Mouse (Mus musculus): ENCODE data around the gene Parn.

Gene Parn

DNA sequence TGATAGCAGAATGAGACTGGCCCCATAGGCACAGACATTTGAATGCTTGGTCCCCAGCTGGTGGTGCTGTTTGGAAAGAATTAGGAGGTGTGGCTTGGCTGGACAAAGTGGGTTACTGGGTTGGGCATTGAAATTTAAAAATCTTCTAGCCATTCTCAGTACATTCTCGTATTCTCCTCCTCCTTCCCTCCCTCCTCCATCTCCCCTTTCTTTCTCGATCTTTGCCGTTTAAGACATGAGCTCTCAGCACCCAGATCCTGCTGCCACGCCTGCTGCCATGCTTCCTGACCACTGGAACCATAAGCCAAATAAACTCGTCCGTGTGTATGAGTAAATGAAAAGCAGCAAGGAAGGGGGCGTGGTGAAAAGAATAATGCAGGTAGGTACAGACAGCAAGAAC is 111.5 kb downstream of the Parn start:
- no peak for DNase-seq (ENCODE audit: low spot score)

DNA sequence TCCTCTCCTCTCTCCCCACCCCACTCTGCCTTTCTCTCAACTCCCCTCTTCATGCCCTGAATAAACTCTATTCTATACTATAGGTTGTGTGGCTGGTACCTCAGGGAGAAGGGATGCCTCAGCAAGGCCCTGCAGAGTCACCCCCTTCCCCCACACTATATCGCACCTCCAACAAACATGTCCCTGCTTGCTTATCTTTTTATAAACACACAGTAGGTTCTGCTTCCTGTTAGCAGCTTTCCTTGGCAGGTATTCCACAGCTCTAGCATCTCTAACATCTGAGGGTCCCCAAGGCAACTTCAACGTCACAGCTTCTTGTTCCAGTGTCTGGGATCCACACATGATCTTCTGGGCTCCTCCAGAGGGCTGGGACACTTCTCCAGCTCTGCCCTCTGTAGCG is 117.3 kb downstream of the Parn start:
- no peak for DNase-seq (ENCODE audit: low spot score)

DNA sequence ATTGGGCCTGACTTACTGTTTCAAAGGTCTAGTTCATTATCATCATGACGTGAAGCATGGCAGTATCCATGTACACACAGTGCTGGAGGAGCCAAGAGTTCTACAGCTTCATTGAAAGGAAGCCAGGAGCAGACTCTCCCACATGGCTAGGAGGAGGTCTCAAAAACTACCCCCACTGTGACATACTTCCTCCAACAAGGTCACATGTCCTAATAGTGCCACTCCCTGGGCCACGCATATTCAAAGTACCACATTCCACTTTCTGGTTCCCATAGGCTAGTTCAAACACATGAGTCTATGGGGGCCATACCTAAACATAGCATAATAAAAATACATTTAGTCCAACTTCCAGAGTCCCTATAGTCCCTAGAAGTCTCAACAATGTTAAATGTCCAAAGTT is 118.0 kb downstream of the Parn start:
- DNase-seq (ENCODE audit: low spot score), result no peak

DNA sequence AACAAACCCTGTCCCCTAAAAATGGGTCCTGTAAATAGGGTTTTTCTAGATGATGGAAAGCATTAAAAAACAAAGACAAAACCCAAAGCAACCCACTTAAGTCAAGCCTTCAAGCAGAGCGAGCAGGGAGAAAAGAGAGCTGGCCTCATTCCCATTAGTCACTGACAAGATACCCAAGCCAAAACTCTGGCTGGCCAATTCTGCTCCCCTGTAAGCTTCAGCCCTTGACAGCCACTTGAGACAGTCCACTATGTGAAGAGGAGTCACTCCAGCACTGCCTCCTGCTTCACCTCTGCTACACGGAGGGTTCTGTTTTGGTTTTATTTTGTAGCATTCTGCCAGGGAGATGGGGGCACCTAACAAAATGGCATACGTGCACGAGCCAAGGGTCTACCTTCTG is 126.2 kb downstream of the Parn start:
- no peak for DNase-seq (ENCODE audit: low spot score)

DNA sequence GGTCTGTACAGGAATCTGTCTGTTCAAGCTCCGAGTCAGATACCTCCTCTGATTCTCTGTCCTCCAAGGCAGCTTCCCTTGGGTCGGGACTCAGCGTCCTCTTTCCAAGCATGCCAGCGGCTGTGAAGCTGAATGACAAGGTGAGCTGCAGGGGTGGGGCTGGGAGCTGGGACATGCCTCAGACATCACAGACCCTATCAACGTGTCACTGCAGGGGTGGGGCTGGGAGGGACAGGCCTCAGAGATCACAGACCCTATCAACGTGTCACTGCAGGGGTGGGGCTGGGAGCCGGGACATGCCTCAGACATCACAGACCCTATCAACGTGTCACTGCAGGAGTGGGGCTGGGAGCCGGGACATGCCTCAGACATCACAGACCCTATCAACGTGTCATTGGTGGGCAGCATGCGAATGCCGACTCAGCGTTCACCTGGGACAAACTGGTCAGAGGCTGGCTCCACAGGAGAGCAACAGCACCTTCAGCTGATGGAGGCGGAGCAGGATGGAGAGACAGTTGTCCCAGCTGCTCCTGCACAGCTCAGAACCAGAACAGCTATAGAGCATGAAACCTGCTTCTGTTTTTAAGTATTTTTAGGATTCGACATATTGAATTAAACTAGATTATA is 126.7 kb downstream of the Parn start:
- no peak for DNase-seq (ENCODE audit: low spot score)

DNA sequence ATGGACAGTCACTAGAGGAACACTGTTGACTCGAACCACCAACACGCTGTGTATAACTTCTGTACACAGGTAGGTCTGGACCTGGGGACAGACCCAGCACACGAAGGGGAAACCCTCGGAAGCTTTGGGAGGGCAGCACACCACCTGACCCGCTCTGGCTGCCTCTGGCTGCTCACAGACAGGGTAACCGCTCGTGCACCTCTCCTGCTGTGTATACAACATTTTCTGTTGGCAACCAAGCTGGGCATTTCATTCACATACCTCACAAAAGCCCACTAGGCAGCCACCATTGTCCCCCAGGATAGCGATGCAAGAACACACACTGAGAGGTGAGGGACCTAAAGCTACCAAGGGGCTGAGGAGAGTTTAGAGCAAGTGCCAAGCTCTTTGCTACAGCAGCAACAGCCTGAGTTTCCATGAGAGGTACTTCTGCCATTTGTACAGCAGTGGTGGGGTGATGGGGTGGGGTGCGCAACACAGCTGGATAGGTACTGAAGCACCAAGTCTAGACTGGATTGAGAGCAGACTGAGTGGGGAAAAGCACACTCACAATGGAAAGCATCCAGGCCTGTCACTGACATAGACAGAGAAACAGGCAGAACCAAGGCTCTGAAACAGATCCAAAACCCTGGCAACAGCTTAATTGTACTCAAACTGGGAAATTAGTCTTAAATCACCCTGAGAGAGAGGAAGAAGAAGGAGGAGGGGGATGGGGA is 128.9 kb downstream of the Parn start:
- DNase-seq (ENCODE audit: low spot score), result no peak

DNA sequence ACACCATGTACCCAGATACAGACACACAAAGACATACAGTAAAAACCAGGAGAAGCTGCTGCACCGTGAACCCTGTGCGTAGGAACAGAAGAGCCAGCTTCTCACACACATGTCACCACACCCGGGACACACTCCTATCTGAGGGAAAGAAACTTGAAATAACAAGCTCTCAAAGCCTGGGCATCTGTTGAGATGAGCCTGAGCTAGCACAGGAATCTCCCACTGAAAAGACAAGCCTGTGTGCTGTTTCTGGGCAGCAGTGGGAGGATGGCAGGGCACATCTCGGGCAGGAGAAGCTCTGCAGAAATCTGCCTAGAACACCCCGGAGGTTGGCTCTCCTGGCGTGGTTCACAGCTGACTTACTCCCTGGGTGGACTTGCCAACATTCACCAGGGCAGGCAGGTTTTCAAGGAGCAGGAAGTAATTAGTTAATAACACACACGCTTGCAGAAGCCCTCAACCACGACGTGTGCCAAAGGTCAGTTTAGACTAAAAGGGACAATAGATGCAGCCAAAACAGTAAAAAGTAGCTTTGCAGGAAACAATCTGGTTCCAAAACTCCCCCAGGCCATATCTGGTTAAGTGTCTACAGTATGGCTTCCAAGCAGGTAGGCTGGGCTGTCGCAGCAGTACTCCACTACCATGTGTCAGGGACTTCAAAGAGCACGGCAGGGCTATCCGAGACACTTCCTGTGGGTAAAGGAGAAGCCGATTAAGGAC is 129.6 kb downstream of the Parn start:
- peak; percentile 32 for DNase-seq (ENCODE audit: low spot score)

DNA sequence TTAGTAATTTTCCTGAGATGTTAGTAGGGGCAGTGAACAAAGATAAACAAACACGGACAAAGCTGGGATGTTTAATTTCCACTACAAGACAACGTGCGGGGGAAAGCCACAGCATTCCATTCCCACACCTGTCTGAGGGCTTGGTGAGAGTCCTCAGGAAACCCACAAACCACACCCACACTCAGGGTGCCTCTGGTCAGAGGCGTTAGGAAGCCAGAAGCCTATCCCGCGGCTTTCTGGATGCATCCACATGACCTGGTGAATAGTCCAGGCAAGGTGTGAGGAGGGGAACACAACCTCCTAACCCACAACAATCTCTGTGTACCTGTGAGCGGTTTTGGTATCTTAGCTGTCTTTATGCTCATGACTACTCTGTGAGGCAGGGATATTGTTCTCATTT is 131.6 kb downstream of the Parn start:
- DNase-seq (ENCODE audit: low spot score), result no peak

DNA sequence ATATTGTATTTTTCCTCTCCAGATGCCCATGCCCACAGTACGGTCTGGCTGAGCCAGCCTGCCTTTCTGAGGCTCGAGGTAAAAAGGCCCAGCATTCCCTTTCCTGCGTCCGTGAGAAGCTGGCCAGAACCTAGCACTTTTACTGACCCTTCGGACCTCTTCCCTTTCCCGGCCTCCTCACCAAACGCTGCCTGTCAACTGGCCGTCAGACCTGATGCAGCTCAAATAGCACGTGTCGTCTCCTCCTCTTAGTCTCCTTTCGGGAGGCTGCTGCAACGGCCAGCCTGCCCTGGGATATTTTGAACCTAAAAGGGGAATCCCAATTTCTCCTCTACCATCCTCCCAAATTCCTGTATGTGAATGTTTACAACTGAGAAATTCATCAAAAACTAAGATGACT is 132.1 kb downstream of the Parn start:
- no peak for DNase-seq (ENCODE audit: low spot score)

DNA sequence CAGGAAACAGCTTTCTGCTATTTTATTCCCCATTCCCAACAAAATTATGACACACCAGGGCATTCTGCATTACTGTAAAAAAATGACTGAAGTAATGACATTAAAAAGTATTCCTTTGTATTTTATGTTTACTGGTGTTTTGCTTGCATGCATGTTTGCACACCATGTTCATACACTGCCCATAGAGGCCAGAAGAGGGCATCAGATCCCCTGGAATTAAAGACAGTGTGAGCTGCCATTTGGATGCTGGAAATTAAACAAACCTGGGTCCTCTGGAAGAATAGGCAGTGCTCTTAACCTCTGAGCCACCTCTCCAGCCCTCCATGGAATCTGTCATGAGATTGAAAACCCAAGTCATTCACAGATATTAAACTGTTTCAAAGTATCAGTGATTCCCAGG is 135.1 kb downstream of the Parn start:
- DNase-seq (ENCODE audit: low spot score), result peak; percentile 26

DNA sequence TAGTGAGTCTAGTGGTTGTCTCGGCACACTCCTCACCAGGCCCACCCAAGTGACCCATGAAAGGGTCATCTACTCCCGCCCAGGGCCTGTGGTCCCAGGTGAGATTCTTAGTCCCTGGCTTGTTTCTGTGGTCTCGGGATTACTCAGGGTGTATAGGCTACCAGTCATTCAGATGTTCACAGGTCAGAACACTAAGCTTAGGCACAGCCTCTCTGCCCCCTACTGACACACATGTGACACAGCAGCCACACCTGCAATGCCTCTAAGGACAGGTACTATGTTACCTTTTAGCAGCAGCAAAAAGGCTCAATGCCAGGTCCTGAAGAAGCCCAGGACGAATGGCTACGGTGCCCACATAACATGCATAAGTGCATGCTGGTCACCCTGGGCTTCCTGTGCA is 136.7 kb downstream of the Parn start:
- DNase-seq (ENCODE audit: low spot score), result no peak

DNA sequence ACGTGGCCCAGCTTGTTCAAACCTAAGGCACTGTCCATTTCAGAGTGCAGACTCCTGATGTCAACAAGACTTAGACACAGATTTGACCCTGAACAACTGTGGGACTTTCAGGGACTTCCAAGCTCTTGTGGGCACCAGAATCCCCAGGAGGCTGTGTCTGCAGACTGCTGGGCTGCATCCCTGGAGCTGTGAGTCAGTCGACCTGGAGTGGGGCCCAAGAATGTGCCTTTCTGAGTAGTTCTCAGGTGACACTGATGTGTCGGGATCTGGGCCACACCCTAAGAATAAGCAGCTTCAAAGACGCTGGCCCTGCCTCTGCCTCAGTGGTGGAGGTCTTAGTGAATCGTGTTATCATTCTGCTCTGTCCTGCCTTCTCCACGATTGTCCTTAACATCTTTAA is 146.6 kb downstream of the Parn start:
- DNase-seq (ENCODE audit: low spot score), result no peak

DNA sequence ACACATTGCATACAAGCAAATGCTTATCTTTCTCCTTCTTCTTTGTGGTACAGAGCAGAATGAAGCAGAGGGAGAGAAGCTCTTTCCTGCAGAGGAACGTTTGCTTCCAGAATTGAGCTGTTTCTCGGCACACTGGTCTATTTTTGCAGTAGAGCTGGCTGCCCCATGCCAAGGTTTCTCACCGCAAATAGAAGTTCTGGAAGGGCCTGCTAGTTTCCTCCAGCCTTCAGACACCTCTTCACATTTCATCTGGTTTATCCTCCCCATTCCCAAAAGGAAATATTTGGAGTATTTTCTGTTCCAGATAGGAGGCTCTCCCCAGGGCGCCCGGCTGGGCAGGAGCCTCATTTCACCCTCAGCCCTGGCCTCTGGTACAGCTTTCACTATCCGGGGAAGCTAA is 147.7 kb downstream of the Parn start:
- no peak for DNase-seq (ENCODE audit: low spot score)

DNA sequence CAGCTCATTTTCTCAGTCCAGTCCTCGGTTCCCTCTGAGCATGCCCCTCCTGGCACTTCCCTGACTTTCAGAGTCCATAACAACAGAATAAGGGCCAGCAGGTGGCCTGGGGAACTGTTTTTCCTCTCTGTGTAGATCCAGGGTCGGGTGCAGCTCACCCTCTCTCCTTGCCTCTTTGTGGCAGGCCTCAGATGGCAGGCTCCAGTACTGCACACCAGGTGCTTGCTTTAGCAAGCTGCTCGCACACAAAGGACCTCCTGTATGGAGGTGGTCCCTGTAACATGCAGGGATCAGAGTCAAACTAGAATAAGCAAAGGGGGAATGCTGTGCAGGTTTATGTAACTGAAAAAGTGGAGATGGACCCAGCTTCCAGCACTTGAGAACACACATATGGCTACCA is 151.8 kb downstream of the Parn start:
- DNase-seq (ENCODE audit: low spot score), result no peak

DNA sequence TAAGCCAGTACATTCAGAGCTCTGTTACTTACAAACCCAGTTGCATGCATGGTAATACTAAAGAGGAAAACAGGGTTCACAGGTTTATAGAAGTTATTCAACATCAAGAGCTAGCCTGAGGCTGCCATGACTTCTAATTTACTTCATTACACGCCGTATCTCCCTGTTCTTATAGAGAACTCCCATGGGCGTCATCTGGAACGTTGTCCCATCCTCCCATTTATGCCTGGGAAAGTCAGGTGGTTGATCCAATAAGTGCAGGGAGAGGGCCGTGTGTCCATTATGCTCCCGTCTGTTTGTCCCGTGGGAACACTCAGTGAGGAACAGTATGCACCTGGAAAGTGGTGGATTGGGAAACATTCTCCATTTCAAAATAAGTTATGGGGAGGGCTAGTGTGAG is 152.4 kb downstream of the Parn start:
- no peak for DNase-seq (ENCODE audit: low spot score)

DNA sequence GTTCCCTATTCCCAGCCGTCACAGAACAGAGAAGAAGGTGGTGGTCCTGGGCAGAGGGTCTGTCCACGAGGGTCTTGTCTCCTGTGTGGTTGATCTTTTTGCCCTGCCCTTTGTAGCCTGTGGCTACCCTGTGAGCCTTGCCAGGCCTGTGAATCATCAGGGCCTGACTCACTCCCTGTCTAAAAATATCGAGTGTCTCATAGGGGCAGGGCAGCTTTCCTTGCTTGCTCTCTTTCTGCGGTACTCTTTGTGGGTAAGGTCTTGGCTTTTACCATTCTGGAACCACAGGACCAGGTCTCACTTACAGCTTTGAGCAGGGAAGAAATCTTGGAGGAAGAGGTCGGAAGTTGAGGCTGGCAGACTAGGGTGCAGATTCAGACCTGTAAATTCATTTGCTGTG is 162.9 kb downstream of the Parn start:
- DNase-seq (ENCODE audit: low spot score), result no peak

DNA sequence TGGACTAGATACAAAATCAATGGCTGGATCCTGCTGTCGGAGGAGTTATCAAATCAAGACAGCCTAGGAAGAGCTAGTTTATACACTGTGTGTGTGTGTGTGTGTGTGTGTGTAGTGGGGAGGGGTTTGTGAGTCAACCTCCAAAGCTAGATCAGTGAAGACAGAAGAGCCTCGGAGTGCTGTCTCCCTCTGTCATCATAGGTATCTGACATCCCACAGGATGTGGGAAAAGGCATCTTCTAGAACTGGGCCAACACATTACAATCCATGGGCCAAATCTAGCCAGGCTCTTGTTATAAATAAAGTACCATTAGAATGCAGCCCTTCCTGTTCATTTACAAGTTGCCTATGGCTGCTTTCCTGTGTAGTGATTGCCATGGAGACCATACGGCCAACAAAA is 163.5 kb downstream of the Parn start:
- no peak for DNase-seq (ENCODE audit: low spot score)

DNA sequence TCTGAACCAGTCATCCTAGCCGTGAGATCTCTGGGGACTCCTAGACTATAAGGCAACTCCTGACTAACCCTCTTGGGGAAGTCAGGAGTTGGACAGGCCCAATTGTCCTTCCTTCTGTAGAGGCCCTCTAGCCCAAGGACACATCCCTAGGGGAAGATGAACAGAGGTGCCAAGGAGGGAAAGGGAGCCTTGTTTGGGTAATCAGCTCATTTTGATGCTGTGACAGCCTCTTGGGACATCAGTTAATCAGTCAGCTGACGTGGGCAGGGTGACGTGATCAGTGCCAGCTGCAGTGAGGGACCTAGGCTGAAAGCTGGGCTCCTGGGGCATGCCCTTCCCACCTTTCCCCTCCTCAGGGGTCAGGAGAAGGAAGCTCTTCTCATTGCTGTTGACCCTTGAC is 169.0 kb downstream of the Parn start:
- no peak for DNase-seq (ENCODE audit: low spot score)

DNA sequence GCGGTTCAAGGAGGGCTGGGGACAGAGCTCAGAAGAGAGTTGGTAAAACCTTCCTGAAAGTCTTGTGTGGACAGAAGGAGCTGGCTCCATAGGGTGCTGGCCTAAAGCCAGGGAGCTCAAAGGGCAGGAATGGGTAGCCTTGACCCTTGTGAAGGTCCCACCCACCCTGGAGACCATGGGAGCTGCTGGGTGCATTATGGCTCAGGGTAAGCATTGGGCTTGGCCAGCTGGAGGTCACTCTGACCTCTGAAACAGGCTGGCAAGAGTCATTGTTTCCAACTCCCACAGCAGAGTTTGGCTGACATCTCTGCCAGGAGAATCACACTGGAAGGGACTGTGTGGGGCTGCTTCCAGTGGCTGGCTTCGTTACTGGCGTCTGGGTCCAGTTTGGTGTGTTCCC is 174.0 kb downstream of the Parn start:
- no peak for DNase-seq (ENCODE audit: low spot score)

DNA sequence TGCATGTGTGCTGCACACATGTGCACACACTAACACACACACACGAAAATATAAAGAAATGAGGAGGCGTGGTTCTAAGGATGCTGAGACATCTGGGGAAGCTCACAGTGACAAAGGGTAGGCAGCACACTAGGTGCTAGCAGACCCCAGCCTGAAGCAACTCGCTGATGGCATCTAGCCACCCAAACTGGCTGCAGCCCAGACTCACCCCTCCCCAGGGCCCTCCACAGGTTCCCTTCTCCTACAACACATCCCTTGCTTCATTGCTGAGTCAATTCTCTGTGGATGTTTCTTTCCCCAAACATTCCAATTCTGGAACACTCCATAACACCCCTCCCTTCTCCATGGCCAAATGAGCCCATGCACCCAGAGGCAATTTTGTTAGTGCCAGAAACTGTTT is 175.0 kb downstream of the Parn start:
- DNase-seq (ENCODE audit: low spot score), result no peak

DNA sequence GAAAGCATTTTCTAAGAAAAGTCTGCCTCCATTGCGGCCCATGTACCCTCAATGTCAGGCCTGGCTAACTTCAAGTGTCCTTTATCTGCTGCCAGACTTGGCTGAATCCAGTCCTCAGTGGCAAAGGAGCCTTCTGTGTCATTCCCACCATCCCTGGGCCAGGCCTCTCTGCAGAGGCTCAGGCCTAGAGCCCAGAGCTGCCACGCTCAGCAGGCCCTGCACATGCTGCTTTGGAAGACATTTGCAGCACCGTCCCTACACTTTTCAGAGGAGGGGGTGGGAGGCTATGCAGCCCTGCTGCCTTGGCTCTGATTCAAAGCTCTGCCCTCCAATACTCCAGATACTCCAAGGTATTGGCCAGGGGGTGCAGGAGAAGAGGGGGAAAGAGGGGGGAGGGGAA is 176.2 kb downstream of the Parn start:
- no peak for DNase-seq (ENCODE audit: low spot score)

All from yolk sac, embryonic 10.5 days (tissue).